Mouse (Mus musculus) cortical plate, adult 2 months (tissue): ENCODE measurements around the gene Phtf2. TPM values are rescaled to one million over a fixed set of nuclear protein-coding genes. Genes with fewer than 3 reads are reported as not detected.
"Not testable (repeated sequence)": the region's sequence is repeated elsewhere in the genome, so short reads cannot be mapped to it uniquely, and the experiment has no call there.

Source experiments
- H3K27ac ChIP-seq: fragments of 200-500 bp; 2 replicates; pipeline ENCODE4 v1.5.1; 2012; ENCODE audit warnings: low read length, control low read depth, inconsistent platforms; ENCODE audit not compliant: insufficient read depth
- H3K4me1 ChIP-seq: fragments of 200-500 bp; 2 replicates; pipeline ENCODE4 v1.6.1; 2011; ENCODE audit warnings: low read length; ENCODE audit not compliant: control insufficient read depth, insufficient read depth
- H3K4me3 ChIP-seq: fragments of 200-500 bp; 2 replicates; pipeline ENCODE4 v1.5.1; 2011; ENCODE audit warnings: mild to moderate bottlenecking, low read length, control low read depth; ENCODE audit not compliant: insufficient read depth
- CTCF ChIP-seq: fragments of 200-500 bp; IDR thresholded peaks from 2 replicates; pipeline ENCODE4 v1.5.1; 2011; ENCODE audit warnings: mild to moderate bottlenecking, control low read depth, low read length; ENCODE audit not compliant: insufficient read depth; ENCODE audit errors: extremely low read depth
- POLR2A ChIP-seq: fragments of 200-500 bp; IDR thresholded peaks from 2 replicates; pipeline ENCODE4 v1.6.1; 2011; ENCODE audit warnings: mild to moderate bottlenecking, low read length, control low read depth; ENCODE audit not compliant: insufficient read depth; ENCODE audit errors: extremely low read depth
- polyA plus RNA-seq: library from polyadenylated mRNA; depleted of rRNA; stranded (reverse); fragments of >200 nt; gene quantifications from 2 replicates; pipeline ENCODE4 v1.2.3, GENCODE M21; 2012

The Phtf2 gene
- polyA plus RNA-seq, 1 experiment = 8.8 TPM

DNA sequence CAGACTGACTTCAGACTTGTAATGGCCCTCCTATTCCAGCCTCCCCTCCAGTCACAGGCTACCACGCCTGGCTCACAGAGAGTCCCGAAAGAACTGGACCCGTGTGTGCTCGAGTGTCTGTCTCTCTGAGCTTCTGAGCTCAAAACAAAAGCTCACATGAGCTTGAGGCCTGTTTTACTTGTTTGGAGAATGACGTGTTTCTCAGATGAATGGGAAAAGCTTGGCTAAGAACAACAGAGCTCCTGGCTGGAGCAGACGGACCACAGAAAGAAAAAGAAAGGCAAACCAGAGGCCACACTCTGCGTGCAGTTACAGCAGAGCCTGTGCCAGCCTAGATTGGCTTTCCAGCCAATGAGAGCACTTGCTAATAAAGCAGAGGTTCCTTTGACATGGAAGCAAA lies 130.2 kb downstream of the Phtf2 start:
- H3K4me3 ChIP-seq = no peak overlapping the region
- H3K27ac ChIP-seq = no peak overlapping the region
- TF ChIP-seq CTCF = no peak
- TF ChIP-seq POLR2A = no peak
- 0 out of 2 replicates have a peak, but pooled peaks cover 3% of the 10 kb centered on the region for H3K4me1 ChIP-seq

GRCm38 (mm10) chr5:20751000-20751399 lies 130.9 kb downstream of the Phtf2 start:
- Histone ChIP-seq H3K4me1 (0 out of 2 replicates have a peak, but pooled peaks cover 3% of the 10 kb centered on the region), H3K27ac (no peak overlapping the region), H3K4me3 (no peak overlapping the region)
- TF ChIP-seq POLR2A = no peak
- no peak for TF ChIP-seq CTCF

DNA sequence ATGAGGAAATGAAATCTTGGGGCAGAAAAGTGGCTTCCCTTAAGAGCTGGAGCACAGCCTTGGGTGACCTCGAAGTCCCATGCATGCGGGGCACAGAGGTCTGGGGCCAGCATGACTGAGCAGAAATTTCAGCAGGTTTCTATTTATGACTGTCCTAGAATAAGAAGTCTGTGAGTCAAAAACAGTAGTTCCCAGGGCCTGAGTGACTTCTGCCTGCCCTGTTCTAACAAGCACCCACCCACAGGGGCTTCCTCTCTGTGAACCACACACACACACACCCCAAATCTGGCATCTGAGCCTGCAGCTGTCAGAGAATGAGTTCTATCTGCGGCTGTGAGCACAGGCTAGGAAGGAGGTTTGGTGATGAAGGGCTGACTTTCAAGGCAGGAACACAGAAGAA lies 132.4 kb downstream of the Phtf2 start:
- Histone ChIP-seq H3K4me3 (no peak overlapping the region), H3K27ac (no peak overlapping the region), H3K4me1 (0 out of 2 replicates have a peak, but pooled peaks cover 3% of the 10 kb centered on the region)
- no peak for TF ChIP-seq POLR2A
- TF ChIP-seq CTCF = no peak

- no peak overlapping the region for H3K4me3 ChIP-seq
- H3K4me1 ChIP-seq = 0 out of 2 replicates have a peak, but pooled peaks cover 3% of the 10 kb centered on the region
- no peak overlapping the region for H3K27ac ChIP-seq
- TF ChIP-seq POLR2A = no peak
Measured at GRCm38 (mm10) chr5:20748856-20749255, 133.1 kb downstream of the Phtf2 start.

DNA sequence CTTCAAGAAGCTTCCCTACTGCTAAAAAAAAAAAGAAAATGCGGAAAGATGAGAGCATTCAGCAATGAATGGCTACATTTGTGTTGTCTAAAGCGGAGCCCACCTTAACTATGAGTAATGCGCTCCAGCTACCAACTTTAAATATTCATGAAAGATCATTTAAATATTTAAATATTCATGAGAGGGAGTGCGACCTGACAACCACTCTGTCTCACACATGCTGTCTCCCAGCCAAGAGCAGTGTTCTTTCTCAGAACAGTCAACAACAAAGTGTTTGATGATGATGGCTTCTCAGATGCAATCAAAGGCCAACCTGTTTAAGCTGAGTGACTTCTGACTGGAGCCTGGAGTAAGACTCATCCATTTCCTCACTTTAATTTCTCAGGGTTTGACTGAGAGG lies 133.8 kb downstream of the Phtf2 start:
- H3K4me3 ChIP-seq = no peak overlapping the region
- H3K4me1 ChIP-seq = 0 out of 2 replicates have a peak, but pooled peaks cover under 1% of the 10 kb centered on the region
- no peak for TF ChIP-seq CTCF
- TF ChIP-seq POLR2A = no peak
- H3K27ac ChIP-seq = no peak overlapping the region

- Histone ChIP-seq H3K4me3 (no peak overlapping the region), H3K27ac (no peak overlapping the region), H3K4me1 (no peaks in the 10 kb centered on the region)
- no peak for TF ChIP-seq POLR2A
- no peak for TF ChIP-seq CTCF
Measured at GRCm38 (mm10) chr5:20741936-20742335, 140.0 kb downstream of the Phtf2 start.

DNA sequence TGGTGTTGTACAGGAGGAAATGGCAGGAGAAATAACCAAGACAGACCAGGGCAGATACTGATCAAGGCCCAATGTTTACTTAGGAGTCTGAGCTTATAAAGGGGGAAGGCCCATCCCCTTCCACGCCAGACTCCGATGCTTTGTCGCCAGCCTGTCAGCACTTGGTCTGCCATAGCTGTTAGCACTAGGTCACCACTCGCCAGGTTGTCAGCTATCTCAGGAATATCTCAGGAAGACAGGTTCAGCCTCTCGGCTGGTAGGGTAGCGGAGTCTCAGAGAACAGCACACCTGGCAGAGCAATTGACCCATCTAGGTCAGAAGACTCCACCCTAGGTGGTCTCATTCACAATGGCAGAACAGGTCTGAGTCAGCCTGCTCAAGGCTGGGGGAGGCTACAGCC lies 140.7 kb downstream of the Phtf2 start:
- Histone ChIP-seq H3K4me1 (no peaks in the 10 kb centered on the region), H3K4me3 (no peak overlapping the region), H3K27ac (no peak overlapping the region)
- no peak for TF ChIP-seq POLR2A
- TF ChIP-seq CTCF = no peak

GRCm38 (mm10) chr5:20738795-20739194 lies 143.1 kb downstream of the Phtf2 start:
- H3K4me1 ChIP-seq = no peaks in the 10 kb centered on the region
- no peak overlapping the region for H3K27ac ChIP-seq
- no peak overlapping the region for H3K4me3 ChIP-seq
- TF ChIP-seq POLR2A = no peak
- no peak for TF ChIP-seq CTCF

- H3K4me1 ChIP-seq, H3K27ac ChIP-seq, H3K4me3 ChIP-seq: not testable (repeated sequence)
Measured at GRCm38 (mm10) chr5:20723226-20723625, 158.7 kb downstream of the Phtf2 start.

- no peak overlapping the region for H3K4me3 ChIP-seq
- no peak overlapping the region for H3K27ac ChIP-seq
- H3K4me1 ChIP-seq = no peaks in the 10 kb centered on the region
- TF ChIP-seq POLR2A = no peak
- no peak for TF ChIP-seq CTCF
Measured at GRCm38 (mm10) chr5:20720201-20720900, 161.6 kb downstream of the Phtf2 start.

DNA sequence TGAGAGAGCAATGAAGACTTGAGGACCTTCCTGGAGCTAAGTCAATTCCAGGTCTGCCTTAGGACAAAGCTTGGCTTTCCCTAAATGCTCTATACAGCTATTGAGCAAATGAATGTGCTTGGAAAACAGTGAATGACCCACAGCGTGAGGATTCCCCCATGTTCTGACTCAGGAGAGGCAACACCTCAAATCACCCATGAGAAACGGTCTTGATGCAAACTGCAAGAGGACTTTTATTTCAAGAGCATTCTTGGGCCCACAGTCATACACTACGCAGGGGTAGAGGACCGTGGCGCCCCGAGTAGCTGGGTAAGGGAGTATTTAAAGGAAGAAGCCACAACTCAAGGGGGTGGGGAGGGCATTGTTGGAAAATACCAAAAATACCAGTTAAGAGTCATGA lies 165.9 kb downstream of the Phtf2 start:
- H3K4me1 ChIP-seq, H3K4me3 ChIP-seq, H3K27ac ChIP-seq: not testable (repeated sequence)

- H3K4me1 ChIP-seq, H3K4me3 ChIP-seq, H3K27ac ChIP-seq: not testable (repeated sequence)
Measured at GRCm38 (mm10) chr5:20714619-20715018, 167.3 kb downstream of the Phtf2 start.

- H3K4me1 ChIP-seq, H3K4me3 ChIP-seq: not testable (repeated sequence)
Measured at GRCm38 (mm10) chr5:20710845-20711244, 171.1 kb downstream of the Phtf2 start.

More at GRCm38 (mm10) chr5:20710845-20711244, 171.1 kb downstream of the Phtf2 start:
- not testable (repeated sequence) for H3K27ac ChIP-seq
